Mouse (Mus musculus) retina, postnatal 1 day (tissue): ENCODE measurements around the gene Alkbh4.

ENCODE experiments used
- DNase-seq: peaks from one replicate; pipeline ENCODE4 v3.0.0-alpha.2; 2012

The Alkbh4 gene

GRCm38 (mm10) chr5:136135571-136136291 lies at the start of gene Alkbh4, which contains the start of gene Lrwd1:
Gene Alkbh4, plus strand, starts transcription at chr5:136136146.
Gene Lrwd1, minus strand, starts transcription at chr5:136136074.
- DNase-seq: peak; percentile 97

- no peak for DNase-seq
Observed at GRCm38 (mm10) chr5:136086290-136086689, 49.7 kb upstream of the Alkbh4 start.

- peak; percentile 43 for DNase-seq
Observed at GRCm38 (mm10) chr5:136088821-136089575, 46.9 kb upstream of the Alkbh4 start.

- DNase-seq: no peak
Observed at GRCm38 (mm10) chr5:136091927-136092326, 44.0 kb upstream of the Alkbh4 start.

- no peak for DNase-seq
Observed at GRCm38 (mm10) chr5:136094249-136095010, 41.5 kb upstream of the Alkbh4 start.

- no peak for DNase-seq
Observed at GRCm38 (mm10) chr5:136095089-136095488, 40.9 kb upstream of the Alkbh4 start.

GRCm38 (mm10) chr5:136098536-136098935 lies 37.4 kb upstream of the Alkbh4 start:
- no peak for DNase-seq

- DNase-seq: peak; percentile 88
Observed at GRCm38 (mm10) chr5:136102099-136102820, 33.7 kb upstream of the Alkbh4 start.

GRCm38 (mm10) chr5:136104511-136104910 lies 31.4 kb upstream of the Alkbh4 start:
- DNase-seq: peak; percentile 69

GRCm38 (mm10) chr5:136108486-136108885 lies 27.5 kb upstream of the Alkbh4 start:
- no peak for DNase-seq

GRCm38 (mm10) chr5:136109042-136109441 lies 26.9 kb upstream of the Alkbh4 start:
- no peak for DNase-seq

- peak; percentile 37 for DNase-seq
Observed at GRCm38 (mm10) chr5:136113546-136113945, 22.4 kb upstream of the Alkbh4 start.

GRCm38 (mm10) chr5:136115891-136116783 lies 19.8 kb upstream of the Alkbh4 start, which contains the start of gene Polr2j:
Gene Polr2j, plus strand, starts transcription at chr5:136116631.
- peak; percentile 98 for DNase-seq

- DNase-seq: no peak
Observed at GRCm38 (mm10) chr5:136116784-136117112, 19.2 kb upstream of the Alkbh4 start.

- no peak for DNase-seq
Observed at GRCm38 (mm10) chr5:136122165-136122564, 13.8 kb upstream of the Alkbh4 start.

GRCm38 (mm10) chr5:136136292-136136990 lies 495 bp downstream of the Alkbh4 start:
- no peak for DNase-seq

GRCm38 (mm10) chr5:136137658-136138274 lies 1.8 kb downstream of the Alkbh4 start:
- peak; percentile 74 for DNase-seq

- DNase-seq: no peak
Observed at GRCm38 (mm10) chr5:136139393-136139792, 3.4 kb downstream of the Alkbh4 start.

GRCm38 (mm10) chr5:136140057-136140482 lies 4.1 kb downstream of the Alkbh4 start:
- DNase-seq: no peak

- no peak for DNase-seq
Observed at GRCm38 (mm10) chr5:136142746-136143145, 6.8 kb downstream of the Alkbh4 start.
